Mouse (Mus musculus) ES-E14 (cell line): ENCODE data around the gene Mipol1.

Experiments used
- CHD2 ChIP-seq: IDR thresholded peaks from 2 replicates; pipeline ENCODE4 v1.6.1; 2014; ENCODE audit warnings: mild to moderate bottlenecking, low read depth, low read length, inconsistent platforms
- ZC3H11A ChIP-seq: IDR thresholded peaks from 2 replicates; pipeline ENCODE4 v1.6.1; 2012; ENCODE audit warnings: low read depth, mild to moderate bottlenecking, inconsistent platforms, low read length, borderline replicate concordance
- ZNF384 ChIP-seq: IDR thresholded peaks from 2 replicates; pipeline ENCODE4 v1.6.1; 2012; ENCODE audit warnings: low read depth, low read length, inconsistent platforms

DNA sequence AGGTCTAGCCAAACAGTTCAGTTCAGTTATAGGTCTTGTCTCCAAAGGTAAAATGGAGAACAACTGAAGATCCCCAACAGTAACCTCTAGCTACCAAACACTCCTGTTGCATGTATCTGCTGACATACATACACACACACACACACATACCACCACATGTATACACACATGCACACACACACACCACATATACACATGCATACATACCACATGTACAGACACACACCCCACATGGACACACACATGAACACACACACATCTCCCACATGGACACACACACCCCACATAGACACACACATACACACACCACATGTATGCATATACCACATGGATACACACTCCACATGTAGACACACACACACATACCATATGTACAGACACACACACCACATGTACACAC lies 32.0 kb upstream of the Mipol1 start:
- TF ChIP-seq ZNF384: no peak
- TF ChIP-seq CHD2: no peak
- TF ChIP-seq ZC3H11A: no peak
